Mouse (Mus musculus) intestine, embryonic 14.5 days (tissue): ENCODE measurements around the gene Klk11. TPM values are rescaled to one million over a fixed set of nuclear protein-coding genes. Genes with fewer than 3 reads are reported as not detected.

Source experiments
- ATAC-seq: fragments of 200-750 bp; cut with Nextera tagmentation; replicated peaks from 2 replicates; pipeline ENCODE4 v1.8.0; 2017; ENCODE audit warnings: low read depth, moderate number of reproducible peaks, moderate TSS enrichment, moderate library complexity; ENCODE audit not compliant: low FRiP score, low TSS enrichment
- DNase-seq: peaks from one replicate; pipeline ENCODE4 v3.0.0-alpha.2; 2018; ENCODE audit warnings: low spot score
- H3K27ac ChIP-seq: fragments of 300-500 bp; sonication (generic); 2 replicates; pipeline ENCODE4 v1.5.1; 2014; ENCODE audit warnings: low read depth, mild to moderate bottlenecking, control low read depth
- H3K27me3 ChIP-seq: fragments of 300-500 bp; sonication (generic); replicated peaks from 2 replicates; pipeline ENCODE4 v1.6.1; 2014; ENCODE audit warnings: low read length, control low read depth; ENCODE audit not compliant: control insufficient read depth, insufficient read depth
- H3K36me3 ChIP-seq: fragments of 300-500 bp; sonication (generic); 2 replicates; pipeline ENCODE4 v1.6.1; 2014; ENCODE audit warnings: low read length, control low read depth; ENCODE audit not compliant: control insufficient read depth, insufficient read depth
- H3K4me1 ChIP-seq: fragments of 300-500 bp; sonication (generic); replicated peaks from 2 replicates; pipeline ENCODE4 v1.6.1; 2014; ENCODE audit warnings: low read length, control low read depth, mixed read lengths; ENCODE audit not compliant: control insufficient read depth, insufficient read depth
- H3K4me2 ChIP-seq: fragments of 300-500 bp; sonication (generic); 2 replicates; pipeline ENCODE4 v1.6.1; 2014; ENCODE audit warnings: low read length
- H3K4me3 ChIP-seq: fragments of 300-500 bp; sonication (generic); 2 replicates; pipeline ENCODE4 v1.5.1; 2014; ENCODE audit warnings: low read depth, low read length, control low read depth, mixed read lengths
- H3K9ac ChIP-seq: fragments of 300-500 bp; sonication (generic); 2 replicates; pipeline ENCODE4 v1.6.1; 2014; ENCODE audit warnings: mild to moderate bottlenecking, low read length
- H3K9me3 ChIP-seq: fragments of 300-500 bp; sonication (generic); 2 replicates; pipeline ENCODE4 v1.6.1; 2016; ENCODE audit warnings: low read length, control low read depth; ENCODE audit not compliant: control insufficient read depth
- WGBS: fragments of 180-500 bp; shearing (Covaris S2); extraction: QIAGEN DNeasy Blood & Tissue Kit; methylation state at CpG from one replicate; pipeline ENCODE4 v1.1.7; 2014; 5-methylcytosine and 5-hydroxymethylcytosine counted together
- polyA plus RNA-seq: library from polyadenylated mRNA; unstranded; fragments of >200 nt; fragmentation: Nextera tagmentation; extraction: Ambion mirVana; gene quantifications from 2 replicates; pipeline ENCODE4 v1.2.1, GENCODE M21; 2014

Gene Klk11
- polyA plus RNA-seq, 1 experiment from 2014 or later: not detected

- H3K36me3 ChIP-seq: no peaks in the 10 kb centered on the region
- DNase-seq (no peak), ATAC-seq (no peak)
- 0 out of 2 replicates have a peak, but pooled peaks cover 8% of the 10 kb centered on the region for H3K4me1 ChIP-seq
- no peak overlapping the region for H3K27ac ChIP-seq
- no peak overlapping the region for H3K9ac ChIP-seq
- H3K9me3 ChIP-seq: no peaks in the 10 kb centered on the region
- no peak overlapping the region for H3K4me2 ChIP-seq
- H3K4me3 ChIP-seq: no peak overlapping the region
- 0 out of 2 replicates have a peak, but pooled peaks cover 5% of the 10 kb centered on the region for H3K27me3 ChIP-seq
- WGBS: 80% methylated on average over 7 of the region's 7 CpGs
Observed at GRCm38 (mm10) chr7:43799876-43800275, 25.5 kb downstream of the Klk11 start.

GRCm38 (mm10) chr7:43810994-43811393 is 36.6 kb downstream of the Klk11 start, which contains the start of gene Klk7:
Gene Klk7 (plus strand): TSS chr7:43811294.
- no peak for DNase-seq
- no peaks in the 10 kb centered on the region for H3K27me3 ChIP-seq
- no peak within 1 kb of the TSS for H3K27ac ChIP-seq
- H3K9ac ChIP-seq: no peak within 1 kb of the TSS
- H3K9me3 ChIP-seq: no peaks in the 10 kb centered on the region
- no peaks in the 10 kb centered on the region for H3K4me1 ChIP-seq
- no peaks in the 10 kb centered on the region for H3K36me3 ChIP-seq
- ATAC-seq: no peak
- WGBS: 41% methylated on average over 5 of the region's 5 CpGs
- no peak within 1 kb of the TSS for H3K4me3 ChIP-seq
- no peak within 1 kb of the TSS for H3K4me2 ChIP-seq

- Histone ChIP-seq H3K9me3 (no peaks in the 10 kb centered on the region), H3K9ac (no peak overlapping the region), H3K4me1 (no peaks in the 10 kb centered on the region), H3K27me3 (no peaks in the 10 kb centered on the region), H3K4me3 (no peak overlapping the region), H3K36me3 (no peaks in the 10 kb centered on the region), H3K4me2 (no peak overlapping the region), H3K27ac (no peak overlapping the region)
- WGBS: 85% methylated on average over 7 of the region's 7 CpGs
- peak; percentile 10 for DNase-seq
- no peak for ATAC-seq
Observed at GRCm38 (mm10) chr7:43815211-43815610, 40.8 kb downstream of the Klk11 start.

- Histone ChIP-seq H3K4me3 (no peak overlapping the region), H3K4me2 (no peak overlapping the region), H3K9ac (no peak overlapping the region), H3K27ac (no peak overlapping the region), H3K27me3 (no peaks in the 10 kb centered on the region), H3K9me3 (no peaks in the 10 kb centered on the region), H3K4me1 (no peaks in the 10 kb centered on the region), H3K36me3 (no peaks in the 10 kb centered on the region)
- peak; percentile 13 for DNase-seq
- no peak for ATAC-seq
Observed at GRCm38 (mm10) chr7:43816746-43817145, 42.3 kb downstream of the Klk11 start.

GRCm38 (mm10) chr7:43821581-43821980 is 47.2 kb downstream of the Klk11 start:
- DNase-seq: no peak
- Histone ChIP-seq H3K27me3 (no peaks in the 10 kb centered on the region), H3K9ac (no peak overlapping the region), H3K36me3 (no peaks in the 10 kb centered on the region), H3K27ac (no peak overlapping the region), H3K9me3 (no peaks in the 10 kb centered on the region), H3K4me3 (no peak overlapping the region), H3K4me1 (no peaks in the 10 kb centered on the region), H3K4me2 (no peak overlapping the region)
- ATAC-seq: no peak
- 87% methylated on average over 7 of the region's 7 CpGs for WGBS

- Histone ChIP-seq H3K27ac (no peak within 1 kb of the TSS), H3K4me1 (no peaks in the 10 kb centered on the region), H3K36me3 (no peaks in the 10 kb centered on the region), H3K4me2 (no peak within 1 kb of the TSS), H3K9me3 (no peaks in the 10 kb centered on the region), H3K9ac (no peak within 1 kb of the TSS), H3K4me3 (no peak within 1 kb of the TSS), H3K27me3 (no peaks in the 10 kb centered on the region)
- DNase-seq: no peak
- ATAC-seq: no peak
- 83% methylated on average over 10 of the region's 10 CpGs for WGBS
Observed at GRCm38 (mm10) chr7:43824199-43824598, 49.8 kb downstream of the Klk11 start, which contains the start of gene Klk6. Gene Klk6 (plus strand): TSS chr7:43824499.

- Histone ChIP-seq H3K27me3 (no peaks in the 10 kb centered on the region), H3K9ac (no peak overlapping the region), H3K4me1 (no peaks in the 10 kb centered on the region), H3K27ac (no peak overlapping the region), H3K36me3 (no peaks in the 10 kb centered on the region), H3K4me2 (no peak overlapping the region), H3K4me3 (no peak overlapping the region), H3K9me3 (no peaks in the 10 kb centered on the region)
- DNase-seq (no peak), ATAC-seq (no peak)
- 87% methylated on average over 5 of the region's 5 CpGs for WGBS
Observed at GRCm38 (mm10) chr7:43826056-43826455, 51.7 kb downstream of the Klk11 start.

- no peak for ATAC-seq
- Histone ChIP-seq H3K36me3 (no peaks in the 10 kb centered on the region), H3K9me3 (no peaks in the 10 kb centered on the region), H3K9ac (no peak overlapping the region), H3K4me3 (no peak overlapping the region), H3K4me2 (no peak overlapping the region), H3K27me3 (no peaks in the 10 kb centered on the region), H3K27ac (no peak overlapping the region), H3K4me1 (no peaks in the 10 kb centered on the region)
- 83% methylated on average over 4 of the region's 4 CpGs for WGBS
- DNase-seq: no peak
Observed at GRCm38 (mm10) chr7:43827706-43828105, 53.3 kb downstream of the Klk11 start.
